Mouse (Mus musculus) embryo, embryonic 9.5 days (tissue): ENCODE measurements around the gene Tmem176b.

ENCODE experiments used
- DNase-seq: peaks from one replicate; pipeline ENCODE4 v3.0.0-alpha.2; 2017; ENCODE audit errors: extremely low spot score

The Tmem176b gene

GRCm38 (mm10) chr6:48787867-48788266, 53.4 kb downstream of the Tmem176b start:
- no peak for DNase-seq

- no peak for DNase-seq
Measured at GRCm38 (mm10) chr6:48785601-48786000, 55.7 kb downstream of the Tmem176b start.

- DNase-seq: no peak
Measured at GRCm38 (mm10) chr6:48785189-48785588, 56.1 kb downstream of the Tmem176b start.

DNA sequence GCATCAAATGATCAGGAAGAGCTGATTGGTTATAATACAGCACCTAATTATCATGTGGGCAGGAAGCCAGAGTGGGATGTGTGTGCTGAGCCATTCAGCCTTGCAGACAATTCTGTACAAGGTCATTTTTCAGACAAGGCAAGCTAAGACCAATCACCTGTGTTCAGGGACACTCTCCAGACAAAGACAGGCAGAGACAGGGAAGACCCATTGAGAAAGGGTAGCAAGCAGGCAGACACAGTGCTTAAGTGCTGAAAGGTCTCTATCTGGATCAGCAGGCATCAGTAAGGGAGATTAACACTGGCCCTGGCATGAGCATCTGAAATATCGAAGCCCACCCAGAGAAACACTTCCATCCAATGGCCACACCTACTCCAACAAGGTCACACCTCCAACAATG, 56.9 kb downstream of the Tmem176b start:
- no peak for DNase-seq
